Mouse (Mus musculus) forebrain, embryonic 11.5 days (tissue): Measurements from ENCODE around the gene Shpk. TPM values are rescaled to one million over a fixed set of nuclear protein-coding genes. Genes with fewer than 3 reads are reported as not detected.

Experiments
- ATAC-seq: fragments of 200-750 bp; cut with Nextera tagmentation; replicated peaks from 2 replicates; pipeline ENCODE4 v1.8.0; 2017; ENCODE audit warnings: moderate TSS enrichment; ENCODE audit not compliant: low FRiP score
- DNase-seq: peaks from one replicate; pipeline ENCODE4 v3.0.0-alpha.2; 2017; ENCODE audit warnings: low spot score
- H3K27ac ChIP-seq: fragments of 300-500 bp; sonication (generic); 2 replicates; pipeline ENCODE4 v1.5.1; 2014; ENCODE audit warnings: low read depth, low read length
- H3K27me3 ChIP-seq: fragments of 300-500 bp; sonication (generic); 2 replicates; pipeline ENCODE4 v1.6.1; 2014; ENCODE audit warnings: mild to moderate bottlenecking, low read length, mixed read lengths; ENCODE audit not compliant: control insufficient read depth, insufficient read depth
- H3K36me3 ChIP-seq: fragments of 300-500 bp; sonication (generic); 2 replicates; pipeline ENCODE4 v1.6.1; 2014; ENCODE audit warnings: mild to moderate bottlenecking, low read length, moderate library complexity, mixed read lengths; ENCODE audit not compliant: control insufficient read depth, insufficient read depth
- H3K4me1 ChIP-seq: fragments of 300-500 bp; sonication (generic); replicated peaks from 2 replicates; pipeline ENCODE4 v1.6.1; 2014; ENCODE audit warnings: low read length, mixed read lengths; ENCODE audit not compliant: control insufficient read depth, insufficient read depth
- H3K4me2 ChIP-seq: fragments of 300-500 bp; sonication (generic); 2 replicates; pipeline ENCODE4 v1.6.1; 2014; ENCODE audit warnings: low read depth, mild to moderate bottlenecking, low read length, moderate library complexity, mixed read lengths; ENCODE audit not compliant: severe bottlenecking
- H3K4me3 ChIP-seq: fragments of 300-500 bp; sonication (generic); 2 replicates; pipeline ENCODE4 v1.5.1; 2014; ENCODE audit warnings: low read depth, low read length
- H3K9ac ChIP-seq: fragments of 300-500 bp; sonication (generic); 2 replicates; pipeline ENCODE4 v1.6.1; 2014; ENCODE audit warnings: low read length
- H3K9me3 ChIP-seq: fragments of 300-500 bp; sonication (generic); 2 replicates; pipeline ENCODE4 v1.6.1; 2016; ENCODE audit warnings: low read length, mixed read lengths; ENCODE audit not compliant: control insufficient read depth
- WGBS: fragments of 180-500 bp; shearing (Covaris S2); extraction: QIAGEN DNeasy Blood & Tissue Kit; methylation state at CpG from one replicate; pipeline ENCODE4 v1.1.7; 2014; 5-methylcytosine and 5-hydroxymethylcytosine counted together
- polyA plus RNA-seq: library from polyadenylated mRNA; unstranded; fragments of >200 nt; fragmentation: Nextera tagmentation; extraction: Ambion mirVana; gene quantifications from 2 replicates; pipeline ENCODE4 v1.2.1, GENCODE M21; 2014

The Shpk gene
- polyA plus RNA-seq = 0.72 and 1.0 TPM in 2 replicates

DNA sequence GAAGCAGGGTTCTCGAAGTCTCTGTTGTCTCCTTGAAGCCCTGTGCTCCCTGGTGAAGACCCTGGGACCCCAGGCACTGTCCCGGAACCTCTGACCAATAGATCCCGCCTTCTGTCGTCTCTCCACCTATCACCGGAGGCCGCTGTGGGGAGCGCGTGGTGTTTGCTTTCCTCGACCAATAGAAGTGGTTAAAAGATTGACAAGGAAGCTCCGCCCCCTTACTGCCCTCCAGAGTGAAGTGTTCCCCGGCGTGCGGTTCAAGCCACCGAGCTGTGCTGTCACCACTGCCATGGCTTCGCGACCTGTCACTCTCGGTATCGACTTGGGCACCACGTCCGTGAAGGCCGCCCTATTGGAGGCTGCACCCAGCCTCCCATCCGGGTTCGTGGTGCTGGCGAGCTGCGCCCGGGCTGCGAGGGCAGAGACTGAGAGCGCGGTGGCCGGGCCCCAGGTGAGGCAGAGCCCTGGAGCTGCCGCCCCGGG lies at the start of gene Shpk:
Gene Shpk (plus strand): TSS at position 231 of the 483 bp plus-strand sequence.
- under 1% methylated on average over 32 of the region's 32 CpGs for WGBS
- H3K9ac ChIP-seq = peak within 1 kb of the TSS; percentile 63
- H3K27me3 ChIP-seq = no peaks in the 10 kb centered on the region
- DNase-seq (peak; percentile 95), ATAC-seq (peak; percentile 97)
- no peak within 1 kb of the TSS for H3K27ac ChIP-seq
- no peaks in the 10 kb centered on the region for H3K9me3 ChIP-seq
- peak within 1 kb of the TSS; percentile 47 for H3K4me3 ChIP-seq
- peak within 1 kb of the TSS; percentile 89 for H3K4me2 ChIP-seq
- no peaks in the 10 kb centered on the region for H3K36me3 ChIP-seq
- peaks cover 4% of the 10 kb centered on the region; the same call in 1 of the 2 replicates for H3K4me1 ChIP-seq

DNA sequence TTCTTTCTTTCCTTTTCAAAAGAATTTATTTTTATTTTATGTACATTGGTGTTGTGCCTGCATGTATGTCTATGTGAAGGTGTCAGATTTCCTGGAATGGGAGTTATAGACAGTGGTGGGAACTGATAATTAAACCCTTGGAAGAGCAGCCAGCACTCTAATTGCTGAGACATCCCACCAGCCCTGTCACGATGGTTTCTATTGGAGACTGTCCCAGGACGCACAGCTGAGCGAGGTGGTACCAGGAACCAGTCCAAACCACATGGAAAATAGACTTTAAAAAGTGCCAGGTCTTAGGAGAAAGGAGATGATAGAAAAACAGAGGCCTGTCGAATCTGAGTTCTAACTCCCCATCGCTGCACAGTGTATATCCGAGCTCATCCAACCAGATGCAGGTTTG lies 44.2 kb upstream of the Shpk start:
- WGBS = 80% methylated on average over 6 of the region's 6 CpGs

DNA sequence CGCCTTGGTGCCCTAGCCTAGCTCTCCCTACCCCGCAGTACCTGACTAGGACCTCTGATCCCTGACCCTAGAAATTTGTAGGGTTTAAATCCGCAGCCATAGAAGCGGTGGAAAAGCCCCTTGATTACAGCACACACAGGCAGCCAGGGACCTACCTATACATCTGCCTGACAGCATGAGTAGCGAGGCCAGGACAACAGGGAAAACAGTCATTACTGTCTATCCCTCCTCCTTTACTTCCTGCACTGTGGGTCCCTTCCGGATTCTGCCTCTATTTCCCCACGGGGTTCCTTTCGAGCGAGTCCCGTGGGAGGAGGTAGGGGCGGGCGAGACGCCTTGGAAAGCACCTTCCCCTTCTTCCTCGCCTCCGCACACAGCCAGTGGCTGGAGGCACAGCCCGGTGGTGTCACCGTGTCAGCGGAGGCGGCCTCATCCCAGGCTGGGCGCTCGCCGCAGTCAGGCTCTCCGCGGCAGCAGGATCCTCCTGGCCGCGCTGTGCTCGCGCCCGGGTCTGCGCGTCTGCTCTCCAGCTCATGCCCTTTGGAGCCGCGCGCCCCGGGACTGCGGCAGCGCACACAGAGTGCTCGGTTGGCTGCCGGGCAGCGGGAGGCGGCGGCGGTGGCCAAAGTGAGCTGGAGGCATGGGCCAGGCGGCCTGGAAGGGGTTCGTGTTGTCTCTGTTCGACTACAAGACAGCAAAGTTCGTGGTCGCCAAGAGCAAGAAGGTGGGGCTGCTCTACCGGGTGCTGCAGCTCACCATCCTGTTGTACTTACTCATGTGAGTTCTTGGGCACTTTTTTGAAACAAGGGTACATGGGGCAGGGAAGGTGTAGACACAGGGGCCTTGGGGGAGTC lies 39.1 kb upstream of the Shpk start, which contains the start of gene P2rx5:
Gene P2rx5 (plus strand): TSS at position 465 of the 854 bp plus-strand sequence.
- Histone ChIP-seq H3K4me1 (0 out of 2 replicates have a peak, but pooled peaks cover 3% of the 10 kb centered on the region), H3K27ac (no peak within 1 kb of the TSS), H3K4me3 (peak within 1 kb of the TSS; percentile 30), H3K27me3 (peaks cover 15% of the 10 kb centered on the region), H3K36me3 (no peaks in the 10 kb centered on the region), H3K9me3 (no peaks in the 10 kb centered on the region), H3K4me2 (peak within 1 kb of the TSS; percentile 63), H3K9ac (peak within 1 kb of the TSS; percentile 2; the same call in 1 of the 2 replicates)
- DNase-seq = peak; percentile 61
- no peak for ATAC-seq
- 3% methylated on average over 47 of the region's 49 CpGs for WGBS

More for the DNA sequence above, 44.2 kb upstream of the Shpk start:
- 0 out of 2 replicates have a peak, but pooled peaks cover 3% of the 10 kb centered on the region for H3K4me1 ChIP-seq
- no peaks in the 10 kb centered on the region for H3K9me3 ChIP-seq
- H3K4me2 ChIP-seq = no peak overlapping the region
- no peak overlapping the region for H3K27ac ChIP-seq
- H3K36me3 ChIP-seq = no peaks in the 10 kb centered on the region
- no peak overlapping the region for H3K9ac ChIP-seq
- DNase-seq (no peak), ATAC-seq (no peak)
- H3K27me3 ChIP-seq = peaks cover 12% of the 10 kb centered on the region
- no peak overlapping the region for H3K4me3 ChIP-seq

DNA sequence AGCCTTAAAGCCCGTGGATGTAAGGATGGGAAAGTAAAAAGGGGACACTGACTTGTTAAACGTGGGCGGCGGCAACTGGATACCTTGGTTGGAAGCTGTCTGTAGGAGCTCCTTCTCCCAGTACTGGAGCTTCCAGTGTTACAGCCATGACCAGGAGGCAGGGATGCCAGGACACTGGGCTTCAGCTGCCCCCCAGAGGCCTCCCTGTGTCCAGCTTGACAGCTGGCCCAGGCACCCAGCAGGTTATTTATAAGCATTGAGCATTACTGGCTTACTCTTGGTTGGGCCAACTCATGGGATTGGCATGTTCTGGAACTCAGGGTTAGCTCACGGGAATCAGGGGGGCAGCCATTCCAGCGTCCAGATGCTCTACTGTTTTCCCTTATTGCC lies 38.5 kb upstream of the Shpk start:
- Histone ChIP-seq H3K4me2 (peak overlapping the region; percentile 63), H3K4me1 (0 out of 2 replicates have a peak, but pooled peaks cover 3% of the 10 kb centered on the region), H3K27me3 (peaks cover 15% of the 10 kb centered on the region), H3K9ac (peak overlapping the region; percentile 2; the same call in 1 of the 2 replicates), H3K27ac (no peak overlapping the region), H3K4me3 (peak overlapping the region; percentile 30), H3K9me3 (no peaks in the 10 kb centered on the region), H3K36me3 (no peaks in the 10 kb centered on the region)
- 26% methylated on average over 6 of the region's 6 CpGs for WGBS
- ATAC-seq (no peak), DNase-seq (no peak)

DNA sequence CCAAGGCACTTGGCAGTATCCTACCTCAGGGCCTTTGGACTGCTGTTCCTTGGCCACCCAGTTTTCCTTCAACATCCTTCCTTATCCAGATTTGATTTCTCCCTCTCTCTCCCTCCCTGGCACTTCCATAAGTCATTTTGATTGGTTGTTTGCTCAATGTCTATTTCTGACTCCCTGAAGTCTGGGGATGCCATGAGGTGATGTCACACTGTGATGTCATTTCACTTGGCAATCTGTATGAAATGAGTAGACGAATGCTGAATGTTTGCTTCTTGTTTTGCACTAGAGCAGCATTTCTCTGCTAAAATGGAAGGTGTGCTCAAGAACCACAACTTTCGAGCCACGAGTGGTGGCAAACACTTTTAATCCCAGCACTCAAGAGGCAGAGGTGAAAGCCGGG lies 37.6 kb upstream of the Shpk start:
- H3K9me3 ChIP-seq = no peaks in the 10 kb centered on the region
- 89% methylated on average over 4 of the region's 4 CpGs for WGBS

DNA sequence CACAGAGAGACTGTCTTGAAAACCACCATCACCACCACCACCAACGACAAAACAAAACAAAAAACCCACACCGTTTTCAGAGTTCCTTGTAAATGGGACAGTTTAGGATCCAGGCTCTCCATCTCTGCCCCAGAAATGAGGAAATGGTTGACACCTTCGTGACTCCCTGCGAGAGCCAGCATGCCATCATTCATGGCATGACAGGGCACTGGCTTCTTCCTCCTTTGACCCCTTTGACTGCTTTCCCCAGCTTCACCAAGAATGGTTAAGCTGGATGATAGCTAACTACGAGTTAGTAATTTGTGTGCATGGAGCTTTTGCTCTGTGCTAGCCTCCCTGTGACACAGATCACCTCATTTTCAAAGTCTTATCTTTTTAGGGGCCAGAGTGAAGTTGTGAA lies 37.0 kb upstream of the Shpk start:
- H3K36me3 ChIP-seq = no peaks in the 10 kb centered on the region
- no peak overlapping the region for H3K27ac ChIP-seq
- H3K9ac ChIP-seq = no peak overlapping the region
- ATAC-seq = no peak
- no peak overlapping the region for H3K4me2 ChIP-seq
- H3K9me3 ChIP-seq = no peaks in the 10 kb centered on the region
- 84% methylated on average over 5 of the region's 5 CpGs for WGBS
- H3K27me3 ChIP-seq = peaks cover 15% of the 10 kb centered on the region
- 0 out of 2 replicates have a peak, but pooled peaks cover 3% of the 10 kb centered on the region for H3K4me1 ChIP-seq
- no peak overlapping the region for H3K4me3 ChIP-seq
- no peak for DNase-seq

More for the DNA sequence above, 37.6 kb upstream of the Shpk start:
- Histone ChIP-seq H3K4me3 (no peak overlapping the region), H3K4me2 (no peak overlapping the region), H3K4me1 (0 out of 2 replicates have a peak, but pooled peaks cover 3% of the 10 kb centered on the region), H3K27ac (no peak overlapping the region), H3K27me3 (peaks cover 15% of the 10 kb centered on the region), H3K9ac (no peak overlapping the region), H3K36me3 (no peaks in the 10 kb centered on the region)
- no peak for DNase-seq
- no peak for ATAC-seq

DNA sequence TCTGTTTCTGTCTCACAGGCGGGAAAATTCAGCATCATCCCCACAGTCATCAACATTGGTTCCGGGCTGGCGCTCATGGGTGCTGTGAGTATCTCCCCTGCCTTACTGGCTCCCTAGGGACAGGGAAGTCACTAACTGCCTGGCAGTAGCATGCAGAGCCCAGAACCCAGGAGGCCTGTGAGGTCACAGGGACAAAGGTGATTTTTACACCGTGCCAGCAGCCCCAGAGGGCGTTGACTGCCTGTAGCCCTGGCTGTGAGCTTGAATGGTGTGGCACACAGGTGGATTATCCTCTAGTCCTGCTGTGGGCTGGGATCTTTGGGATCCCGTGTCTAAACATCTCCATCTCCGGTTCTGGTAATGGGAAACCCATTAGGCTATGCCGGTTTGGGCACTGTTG lies 31.2 kb upstream of the Shpk start:
- no peak for ATAC-seq
- no peaks in the 10 kb centered on the region for H3K36me3 ChIP-seq

DNA sequence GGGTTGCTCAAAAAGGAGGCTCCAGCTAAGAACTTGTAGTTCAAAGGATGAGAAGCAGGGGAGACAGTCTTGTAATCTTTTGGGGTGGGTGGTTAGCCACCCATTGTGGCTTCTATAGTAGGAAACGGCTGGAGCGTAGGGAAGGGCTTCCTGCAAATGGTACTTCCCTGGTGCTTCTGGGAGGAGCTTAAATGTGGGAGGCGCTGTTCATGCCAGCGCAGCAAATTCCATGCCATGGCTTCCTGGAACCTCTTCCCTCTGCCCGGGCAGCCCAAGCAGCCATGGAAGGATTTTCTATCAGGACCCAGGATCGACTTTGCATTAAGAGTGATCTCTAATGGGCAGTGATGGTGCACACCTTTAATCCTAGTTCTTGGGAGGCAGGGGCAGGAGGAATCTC lies 30.7 kb upstream of the Shpk start:
- Histone ChIP-seq H3K27ac (no peak overlapping the region), H3K9me3 (no peaks in the 10 kb centered on the region), H3K9ac (no peak overlapping the region), H3K4me2 (no peak overlapping the region), H3K4me1 (no peaks in the 10 kb centered on the region), H3K27me3 (no peaks in the 10 kb centered on the region), H3K36me3 (no peaks in the 10 kb centered on the region), H3K4me3 (no peak overlapping the region)
- DNase-seq = no peak
- ATAC-seq = no peak
- WGBS = 74% methylated on average over 6 of the region's 6 CpGs

More for the DNA sequence above, 31.2 kb upstream of the Shpk start:
- H3K4me3 ChIP-seq = no peak overlapping the region
- H3K4me2 ChIP-seq = no peak overlapping the region
- DNase-seq = no peak
- no peaks in the 10 kb centered on the region for H3K4me1 ChIP-seq
- H3K27ac ChIP-seq = no peak overlapping the region
- H3K27me3 ChIP-seq = no peaks in the 10 kb centered on the region
- 87% methylated on average over 8 of the region's 8 CpGs for WGBS
- no peaks in the 10 kb centered on the region for H3K9me3 ChIP-seq
- H3K9ac ChIP-seq = no peak overlapping the region
